Mouse (Mus musculus) hematopoietic stem cell, adult 5-6 weeks (primary cell): ENCODE results near the gene Sowahc. TPM values are rescaled to one million over a fixed set of nuclear protein-coding genes. Genes with fewer than 3 reads are reported as not detected.

Experiments used
- ATAC-seq, 2 experiments: fragments of 125-278 bp in 1 of 2; replicated peaks in 1 of 2; 2 replicates each; pipeline ENCODE4 v1.8.0; 2016 to 2017; ENCODE audit warnings: inconsistent platforms in 2 of 2, mild to moderate bottlenecking in 2 of 2, moderate number of reproducible peaks in 2 of 2, low read depth in 1 of 2, moderate TSS enrichment in 1 of 2; ENCODE audit not compliant: low FRiP score in 2 of 2, poor library complexity in 2 of 2, severe bottlenecking in 2 of 2, insufficient read depth in 1 of 2, low TSS enrichment in 1 of 2
- total RNA-seq: library from RNA; stranded (forward); fragments of 172-1452, 232-1000 nt; gene quantifications from 2 replicates; pipeline ENCODE4 v1.2.3, GENCODE M21; 2017

Gene Sowahc
- total RNA-seq, result 2.0 and 3.6 TPM in 2 replicates

DNA sequence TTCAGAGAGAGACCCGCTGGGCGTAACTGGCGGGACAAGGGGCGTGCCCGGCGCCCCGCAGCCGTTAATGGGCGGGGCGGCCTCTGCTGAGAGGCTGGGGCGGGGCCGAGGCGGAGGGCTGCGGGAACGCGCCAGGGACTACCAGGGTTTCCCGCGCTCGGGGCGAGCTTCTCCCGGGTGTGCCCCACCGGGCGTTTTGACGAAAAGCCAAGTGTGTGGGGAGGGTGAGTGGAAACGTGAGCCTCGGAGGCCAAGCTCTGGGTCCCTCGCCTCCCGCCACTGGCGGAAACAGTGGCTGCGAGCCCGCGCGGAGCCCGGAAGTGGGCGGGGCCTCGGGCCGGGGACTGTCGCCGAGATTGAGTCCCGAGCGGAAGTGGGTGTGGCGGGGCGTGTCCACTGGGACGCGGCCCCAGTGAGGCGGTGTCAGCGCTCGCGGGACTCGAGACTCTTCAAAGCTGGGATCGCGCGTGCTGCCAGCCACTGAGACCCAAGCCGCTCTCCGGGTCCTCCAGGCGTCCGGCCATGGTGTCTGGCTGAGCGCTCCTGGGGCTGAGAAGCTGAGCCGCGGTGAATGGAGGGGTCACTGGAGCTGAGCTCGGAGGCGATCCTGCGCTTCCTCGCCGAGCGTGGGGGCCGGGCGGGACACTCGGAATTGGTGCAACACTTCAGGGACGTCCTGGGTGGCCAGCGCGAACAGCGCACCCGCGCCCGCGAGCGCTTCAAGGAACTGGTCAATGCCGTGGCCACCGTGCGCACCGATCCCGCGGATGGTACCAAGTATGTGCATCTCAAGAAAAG is at the start of gene Sowahc, which contains the start of gene Sept10:
TSS of gene Sowahc (plus strand) at position 481 of the 798 bp plus-strand sequence.
TSS of gene Sept10 (minus strand) at position 375 of the 798 bp plus-strand sequence.
- ATAC-seq, result peak; percentile 89 to 94

DNA sequence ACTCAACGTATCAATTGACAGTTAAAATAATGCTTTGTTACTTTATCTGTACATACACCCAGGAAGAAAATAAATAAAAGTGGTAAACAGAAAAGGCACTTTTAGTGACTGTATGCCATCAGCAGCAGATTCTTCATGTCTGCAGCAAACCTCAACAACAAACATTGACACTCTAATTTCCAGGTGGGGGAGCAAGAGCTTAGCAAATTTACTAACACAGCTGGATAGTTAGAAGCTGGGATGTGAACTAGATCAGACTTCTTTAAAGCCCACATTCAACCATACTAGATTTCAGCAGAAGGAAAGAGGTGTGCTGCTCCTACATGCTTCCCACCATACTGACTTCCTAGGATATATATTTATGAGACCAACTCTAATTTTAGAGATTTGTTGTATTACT is 49.2 kb upstream of the Sowahc start:
- ATAC-seq, result no peak

DNA sequence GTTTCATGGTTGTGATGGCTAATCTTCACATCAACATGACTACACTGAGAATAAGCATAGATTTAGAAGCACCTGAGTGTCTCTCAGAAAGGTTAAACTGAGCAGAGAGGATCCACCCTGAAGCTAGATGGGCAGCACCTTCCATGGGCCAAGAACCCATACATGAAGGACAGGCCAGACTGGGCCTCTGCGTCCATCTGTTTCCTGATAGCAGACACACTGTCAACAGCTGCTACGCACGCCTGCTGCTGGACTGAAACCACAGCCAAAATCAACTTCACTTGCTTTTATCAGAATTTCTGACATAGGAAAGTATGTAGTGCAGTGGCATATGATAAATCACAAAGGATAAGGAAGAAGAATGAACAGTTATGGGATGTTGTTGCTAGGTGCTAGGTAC is 42.1 kb upstream of the Sowahc start:
- ATAC-seq, result no peak

- ATAC-seq, result no peak
These were observed 39.4 kb upstream of the Sowahc start for GRCm38 (mm10) chr10:59182306-59182705.

GRCm38 (mm10) chr10:59194891-59195290 is 26.9 kb upstream of the Sowahc start:
- ATAC-seq, result no peak

DNA sequence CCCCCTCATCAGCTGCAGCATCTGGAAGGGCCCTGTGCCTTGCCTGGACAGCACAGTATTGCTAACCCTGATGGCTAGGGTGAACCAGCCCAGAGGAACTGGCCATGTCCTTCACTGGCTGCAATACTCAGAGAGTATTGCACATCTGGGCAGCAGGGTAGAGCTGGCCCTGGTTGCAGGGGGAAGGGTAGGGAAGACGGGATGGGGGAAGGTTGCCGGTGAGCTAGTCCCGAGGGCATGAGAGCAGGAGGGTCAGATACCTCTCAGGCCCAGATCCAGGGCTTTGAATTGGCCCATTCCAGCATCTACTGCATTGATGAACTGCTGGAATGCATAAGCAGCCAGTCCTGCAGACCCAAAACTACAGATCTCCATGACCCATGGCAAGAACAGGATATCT is 25.0 kb upstream of the Sowahc start:
- ATAC-seq, result no peak

DNA sequence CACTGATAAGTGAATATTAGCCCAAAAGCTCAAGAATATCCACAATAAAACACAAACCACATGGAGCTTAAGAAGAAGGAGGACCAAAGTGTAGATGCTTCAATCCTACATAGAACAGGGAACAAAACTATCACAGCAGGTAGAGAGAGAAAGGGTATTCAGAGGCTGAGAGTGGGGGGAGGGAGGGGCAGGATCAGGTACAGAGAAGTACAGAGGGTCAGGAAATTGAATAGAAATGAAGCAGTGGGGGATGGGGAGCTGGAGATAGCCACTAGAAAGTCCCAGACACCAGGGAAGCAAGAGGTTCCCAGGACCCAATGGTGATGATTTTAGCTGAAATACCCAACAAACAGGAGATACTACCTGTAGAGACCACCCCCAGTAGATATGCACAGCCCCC is 21.7 kb upstream of the Sowahc start:
- no peak for ATAC-seq

- no peak for ATAC-seq
These were observed 805 bp upstream of the Sowahc start for GRCm38 (mm10) chr10:59220824-59221472.

GRCm38 (mm10) chr10:59222271-59223101 is 733 bp downstream of the Sowahc start:
- peak; percentile 5 to 24; a peak in 3 of 4 replicates for ATAC-seq

GRCm38 (mm10) chr10:59223301-59223700 is 1.5 kb downstream of the Sowahc start:
- no peak for ATAC-seq

DNA sequence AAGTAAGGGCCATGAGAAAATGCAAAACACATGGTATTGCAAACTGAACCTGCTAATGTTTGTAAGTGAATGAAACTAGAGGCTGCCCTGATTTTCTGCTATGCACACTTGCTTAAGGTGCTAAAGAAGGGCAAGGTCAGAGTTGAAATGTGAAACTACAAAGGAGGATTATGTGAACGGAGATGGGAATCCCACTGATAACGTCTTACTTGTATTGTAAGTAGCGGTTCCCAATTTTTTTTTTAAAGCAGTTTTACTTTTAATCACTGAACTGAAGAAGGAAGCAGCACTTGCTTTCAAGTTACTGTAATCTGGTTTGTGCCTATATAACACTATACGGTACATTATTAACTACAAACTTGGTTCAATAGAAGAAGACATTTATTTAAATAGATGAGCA is 2.1 kb downstream of the Sowahc start:
- ATAC-seq, result no peak

- ATAC-seq, result no peak
These were observed 3.4 kb downstream of the Sowahc start for GRCm38 (mm10) chr10:59225137-59225536.

DNA sequence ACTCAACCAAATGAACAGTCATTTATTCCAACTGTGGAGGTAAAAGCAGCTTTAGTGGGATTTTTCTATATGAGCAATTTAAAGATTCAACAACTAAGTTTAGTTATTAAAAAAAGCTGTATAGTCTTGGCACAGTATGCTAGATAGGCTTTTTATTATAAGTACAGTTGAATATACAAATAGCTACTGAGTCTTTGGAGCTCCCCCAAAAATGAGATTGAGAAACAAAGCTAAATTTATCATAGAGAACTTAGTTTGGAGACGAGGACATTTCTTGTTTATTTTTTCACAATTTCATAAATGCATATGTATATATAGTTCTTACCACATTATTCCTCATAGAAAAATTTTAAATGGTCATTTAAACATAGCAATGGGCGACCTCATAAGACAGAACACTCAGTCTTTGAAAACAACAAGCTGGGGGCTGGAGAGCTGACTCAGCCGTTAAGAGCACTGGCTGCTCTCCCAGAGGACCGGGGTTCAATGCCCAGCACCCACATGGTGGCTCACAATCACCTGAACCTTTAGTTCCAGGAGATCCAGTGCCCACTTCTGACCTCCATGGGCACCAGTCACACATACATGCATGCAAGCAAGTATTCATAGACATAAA is 7.6 kb downstream of the Sowahc start:
- ATAC-seq, result no peak

GRCm38 (mm10) chr10:59235227-59235626 is 13.5 kb downstream of the Sowahc start:
- ATAC-seq, result no peak

- no peak for ATAC-seq
These were observed 14.1 kb downstream of the Sowahc start for GRCm38 (mm10) chr10:59235847-59236246.

DNA sequence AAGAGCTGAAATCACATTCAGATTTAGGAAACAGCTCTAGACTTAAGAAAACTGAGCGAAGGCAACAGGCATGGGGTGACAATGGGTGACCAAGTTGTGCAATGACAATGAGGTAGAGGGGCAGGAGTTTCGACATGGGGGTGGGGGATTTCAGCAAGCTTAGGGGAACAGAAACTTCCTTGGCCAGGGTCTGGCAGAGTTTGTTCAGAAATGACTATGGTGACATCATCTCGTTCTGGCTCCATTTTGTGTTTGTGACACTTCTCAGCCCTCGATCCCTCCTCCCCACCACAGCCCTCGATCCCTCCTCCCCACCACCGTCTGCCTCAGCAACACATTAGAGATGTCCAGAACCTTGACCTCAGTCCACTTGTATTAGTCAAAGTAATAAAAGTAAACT is 14.7 kb downstream of the Sowahc start:
- peak; percentile 39 to 46; a peak in 2 of 4 replicates for ATAC-seq

DNA sequence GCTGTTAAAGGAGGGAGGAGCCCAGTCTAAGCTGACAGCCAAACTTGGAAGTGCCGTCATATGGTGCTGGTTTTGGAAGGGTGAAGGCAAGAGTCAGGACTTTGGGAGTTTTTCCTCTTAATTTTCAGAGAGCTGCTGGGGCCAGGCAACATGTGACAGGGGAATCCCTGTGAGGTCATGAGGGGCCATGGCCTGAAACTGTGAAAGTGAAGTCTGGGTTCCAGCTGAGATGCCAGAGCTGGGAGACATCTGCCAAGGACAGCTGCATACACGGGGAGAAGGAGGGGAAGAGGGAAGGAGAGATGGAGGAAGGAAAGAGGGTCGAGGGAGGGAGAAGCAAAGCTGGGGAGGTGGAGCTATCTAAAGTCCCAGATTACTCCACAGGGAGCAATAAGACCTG is 16.0 kb downstream of the Sowahc start:
- no peak for ATAC-seq
